Mouse (Mus musculus) spleen, adult 2 months (tissue): ENCODE data around the gene C8b. TPM values are rescaled to one million over a fixed set of nuclear protein-coding genes. Genes with fewer than 3 reads are reported as not detected.

Experiments
- DNase-seq, 2 experiments: peaks; one replicate each; pipeline versions ENCODE4 v3.0.0 to v3.0.0-alpha.2; 2012 to 2021; ENCODE audit warnings: low spot score in 2 of 2, low read depth in 1 of 2
- H3K27ac ChIP-seq: fragments of 200-500 bp; 2 replicates; pipeline ENCODE4 v1.5.1; 2012; ENCODE audit warnings: low read length, inconsistent platforms; ENCODE audit not compliant: insufficient read depth
- H3K27me3 ChIP-seq: fragments of 200-500 bp; 2 replicates; pipeline ENCODE4 v1.6.1; 2012; ENCODE audit warnings: mild to moderate bottlenecking, moderate library complexity, low read length, inconsistent platforms; ENCODE audit not compliant: control insufficient read depth, insufficient read depth
- H3K36me3 ChIP-seq: fragments of 200-500 bp; 2 replicates; pipeline ENCODE4 v1.6.1; 2012; ENCODE audit warnings: mild to moderate bottlenecking, low read length, inconsistent platforms; ENCODE audit not compliant: control insufficient read depth, insufficient read depth
- H3K4me1 ChIP-seq: fragments of 200-500 bp; 2 replicates; pipeline ENCODE4 v1.6.1; 2011; ENCODE audit warnings: inconsistent platforms; ENCODE audit not compliant: control insufficient read depth, insufficient read depth, insufficient read length
- H3K4me3 ChIP-seq: fragments of 200-500 bp; 2 replicates; pipeline ENCODE4 v1.5.1; 2011; ENCODE audit warnings: mild to moderate bottlenecking, inconsistent platforms; ENCODE audit not compliant: insufficient read depth, insufficient read length; ENCODE audit errors: extremely low read depth
- CTCF ChIP-seq: fragments of 200-500 bp; IDR thresholded peaks from 2 replicates; pipeline ENCODE4 v1.5.1; 2011; ENCODE audit warnings: mild to moderate bottlenecking, inconsistent platforms; ENCODE audit not compliant: insufficient read depth, insufficient read length, insufficient replicate concordance; ENCODE audit errors: extremely low read depth
- POLR2A ChIP-seq: fragments of 200-500 bp; IDR thresholded peaks from 2 replicates; pipeline ENCODE4 v1.6.1; 2011; ENCODE audit warnings: low read depth, low read length, inconsistent platforms
- WGBS: fragments of 180-500 bp; shearing (Covaris S2); methylation state at CpG from one replicate; pipeline ENCODE4 v1.1.7; 2018; 5-methylcytosine and 5-hydroxymethylcytosine counted together
- polyA plus RNA-seq: library from polyadenylated mRNA; depleted of rRNA; stranded (reverse); fragments of >200 nt; gene quantifications from 2 replicates; pipeline ENCODE4 v1.2.3, GENCODE M21; 2012; rRNA removed

The C8b gene
- polyA plus RNA-seq, 1 experiment: not detected

- 70% methylated on average over 4 of the region's 4 CpGs for WGBS
- no peak for DNase-seq
- H3K4me1 ChIP-seq: no peaks in the 10 kb centered on the region
- no peak overlapping the region for H3K4me3 ChIP-seq
- TF ChIP-seq POLR2A (no peak), CTCF (no peak)
- no peak overlapping the region for H3K27ac ChIP-seq
- H3K36me3 ChIP-seq: no peaks in the 10 kb centered on the region
- H3K27me3 ChIP-seq: no peaks in the 10 kb centered on the region
These were observed 57.5 kb downstream of the C8b start for GRCm38 (mm10) chr4:104823597-104824101.

- 74% methylated on average over 7 of the region's 7 CpGs for WGBS
- no peak overlapping the region for H3K27ac ChIP-seq
- no peak for DNase-seq
- no peaks in the 10 kb centered on the region for H3K36me3 ChIP-seq
- TF ChIP-seq POLR2A: no peak
- no peak for TF ChIP-seq CTCF
- H3K27me3 ChIP-seq: no peaks in the 10 kb centered on the region
- H3K4me1 ChIP-seq: no peaks in the 10 kb centered on the region
- H3K4me3 ChIP-seq: no peak overlapping the region
These were observed 58.4 kb downstream of the C8b start for GRCm38 (mm10) chr4:104824381-104825077.

DNA sequence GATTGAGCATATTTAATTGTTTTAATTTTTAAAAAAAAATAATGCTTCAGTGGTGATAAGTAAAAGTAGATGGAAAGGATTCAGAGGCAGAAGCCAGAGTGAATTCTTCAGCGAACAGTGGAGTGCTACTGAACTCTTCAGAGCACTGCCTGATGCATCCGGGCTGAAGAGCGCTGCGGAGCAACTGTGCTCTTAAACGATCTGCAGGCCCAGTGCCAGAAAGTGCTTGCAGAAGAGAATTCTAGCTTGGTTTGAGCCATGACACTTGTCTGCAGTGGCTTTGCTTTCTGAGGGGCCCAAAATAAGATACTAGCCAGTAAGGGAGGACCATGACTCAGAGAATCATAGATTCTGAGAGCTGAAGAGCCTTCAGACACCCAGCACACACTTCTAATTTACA is 62.8 kb downstream of the C8b start:
- no peaks in the 10 kb centered on the region for H3K27me3 ChIP-seq
- no peak overlapping the region for H3K4me3 ChIP-seq
- no peak for DNase-seq
- no peaks in the 10 kb centered on the region for H3K36me3 ChIP-seq
- no peak overlapping the region for H3K27ac ChIP-seq
- no peak for TF ChIP-seq CTCF
- TF ChIP-seq POLR2A: no peak
- no peaks in the 10 kb centered on the region for H3K4me1 ChIP-seq
- WGBS: 84% methylated on average over 5 of the region's 5 CpGs

- DNase-seq: no peak
- no peaks in the 10 kb centered on the region for H3K4me1 ChIP-seq
- 70% methylated on average over 5 of the region's 5 CpGs for WGBS
- H3K27me3 ChIP-seq: no peaks in the 10 kb centered on the region
- H3K4me3 ChIP-seq: no peak overlapping the region
- TF ChIP-seq POLR2A: no peak
- no peak for TF ChIP-seq CTCF
- no peak overlapping the region for H3K27ac ChIP-seq
- H3K36me3 ChIP-seq: no peaks in the 10 kb centered on the region
These were observed 69.0 kb downstream of the C8b start for GRCm38 (mm10) chr4:104835096-104835495.

- H3K27ac ChIP-seq: no peak overlapping the region
- no peak for DNase-seq
These were observed 72.2 kb downstream of the C8b start for GRCm38 (mm10) chr4:104838342-104838741.

DNA sequence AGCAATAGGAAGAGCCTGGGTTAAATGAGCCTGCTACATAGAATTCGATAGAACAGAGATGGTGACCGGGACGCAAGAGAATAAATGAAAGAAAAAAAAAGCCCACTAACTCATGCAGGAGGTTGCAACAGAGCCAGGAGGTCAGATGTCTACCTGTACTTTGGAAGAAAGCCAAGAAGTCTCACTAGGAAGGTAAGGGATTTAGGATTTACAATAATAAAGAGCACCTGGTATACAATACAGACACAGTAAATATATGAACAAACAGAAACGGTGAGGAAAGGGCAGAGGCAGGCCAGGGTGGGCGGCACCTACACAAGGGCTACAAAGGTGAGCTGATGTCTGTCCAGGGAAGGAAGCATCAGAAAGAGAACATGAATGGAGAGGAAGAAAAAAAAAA is 76.1 kb downstream of the C8b start:
- H3K36me3 ChIP-seq: no peaks in the 10 kb centered on the region
- H3K4me1 ChIP-seq: no peaks in the 10 kb centered on the region
- no peak overlapping the region for H3K27ac ChIP-seq
- DNase-seq: no peak
- no peaks in the 10 kb centered on the region for H3K27me3 ChIP-seq
- no peak overlapping the region for H3K4me3 ChIP-seq
- whole genome bisulfite sequencing: 89% methylated on average over 5 of the region's 5 CpGs
- TF ChIP-seq CTCF: no peak
- no peak for TF ChIP-seq POLR2A

More at GRCm38 (mm10) chr4:104838342-104838741, 72.2 kb downstream of the C8b start:
- no peaks in the 10 kb centered on the region for H3K4me1 ChIP-seq
- 78% methylated on average over 2 of the region's 2 CpGs for WGBS
- TF ChIP-seq CTCF: no peak
- no peak for TF ChIP-seq POLR2A
- H3K36me3 ChIP-seq: no peaks in the 10 kb centered on the region
- no peak overlapping the region for H3K4me3 ChIP-seq
- no peaks in the 10 kb centered on the region for H3K27me3 ChIP-seq

- Histone ChIP-seq H3K27me3 (no peaks in the 10 kb centered on the region), H3K27ac (no peak overlapping the region), H3K36me3 (no peaks in the 10 kb centered on the region), H3K4me3 (no peak overlapping the region), H3K4me1 (no peaks in the 10 kb centered on the region)
- TF ChIP-seq CTCF (no peak), POLR2A (no peak)
- DNase-seq: no peak
- 76% methylated on average over 4 of the region's 4 CpGs for WGBS
These were observed 77.4 kb downstream of the C8b start for GRCm38 (mm10) chr4:104843546-104843945.

Other genes with a start within 250 kb of the C8b start
- not detected in 2 replicates for gene Gm17662, start 91.0 kb downstream of the C8b start, polyA plus RNA-seq
- 0.04 TPM in 1 of 2 replicates, not detected in the other for gene C8a, start 110.1 kb downstream of the C8b start, polyA plus RNA-seq
- 0.05 TPM in 2 replicates for gene Fyb2, start 147.1 kb downstream of the C8b start, polyA plus RNA-seq